Mouse (Mus musculus) large intestine, adult 2 months (tissue): Measurements from ENCODE around the gene Gm498. TPM values are rescaled to one million over a fixed set of nuclear protein-coding genes. Genes with fewer than 3 reads are reported as not detected.

Source experiments
- DNase-seq: peaks from one replicate; pipeline ENCODE4 v3.0.0-alpha.2; 2012; ENCODE audit warnings: low read depth, low spot score
- WGBS: fragments of 180-500 bp; shearing (Covaris S2); methylation state at CpG from one replicate; pipeline ENCODE4 v1.1.7; 2018; 5-methylcytosine and 5-hydroxymethylcytosine counted together
- polyA plus RNA-seq: library from polyadenylated mRNA; depleted of rRNA; stranded (reverse); fragments of >200 nt; gene quantifications from 2 replicates; pipeline ENCODE4 v1.2.3, GENCODE M21; 2012; rRNA removed

The Gm498 gene
- polyA plus RNA-seq, 1 experiment = not detected

GRCm38 (mm10) chr7:143883717-143884116 lies 17.1 kb downstream of the Gm498 start:
- no peak for DNase-seq
- 64% methylated on average over 6 of the region's 6 CpGs for WGBS

- 85% methylated on average over 2 of the region's 2 CpGs for WGBS
- DNase-seq = no peak
These were observed 24.5 kb downstream of the Gm498 start for GRCm38 (mm10) chr7:143891146-143891545.

- DNase-seq = no peak
- WGBS = 63% methylated on average over 2 of the region's 2 CpGs
These were observed 25.7 kb downstream of the Gm498 start for GRCm38 (mm10) chr7:143892361-143892760.

- no peak for DNase-seq
- WGBS = 45% methylated on average over 2 of the region's 2 CpGs
These were observed 34.0 kb downstream of the Gm498 start for GRCm38 (mm10) chr7:143900667-143901066.

- no peak for DNase-seq
- WGBS = 83% methylated on average over 1 of the region's 1 CpGs
These were observed 38.5 kb downstream of the Gm498 start for GRCm38 (mm10) chr7:143905176-143905575.

- WGBS = 86% methylated on average over 3 of the region's 3 CpGs
- no peak for DNase-seq
These were observed 39.0 kb downstream of the Gm498 start for GRCm38 (mm10) chr7:143905606-143906005.

GRCm38 (mm10) chr7:143913611-143914010 lies 47.0 kb downstream of the Gm498 start:
- no peak for DNase-seq
- 75% methylated on average over 8 of the region's 8 CpGs for WGBS

GRCm38 (mm10) chr7:143919031-143919679 lies 52.5 kb downstream of the Gm498 start:
- 20% methylated on average over 3 of the region's 3 CpGs for WGBS
- DNase-seq = no peak

GRCm38 (mm10) chr7:143929899-143930298 lies 63.3 kb downstream of the Gm498 start:
- DNase-seq = no peak
- WGBS = 89% methylated on average over 1 of the region's 1 CpGs

GRCm38 (mm10) chr7:143938647-143939046 lies 72.0 kb downstream of the Gm498 start:
- WGBS = 75% methylated on average over 4 of the region's 4 CpGs
- no peak for DNase-seq

- DNase-seq = no peak
- 50% methylated on average over 3 of the region's 3 CpGs for WGBS
These were observed 72.8 kb downstream of the Gm498 start for GRCm38 (mm10) chr7:143939476-143939875.

- DNase-seq = no peak
- WGBS = 78% methylated on average over 14 of the region's 14 CpGs
These were observed 76.5 kb downstream of the Gm498 start for GRCm38 (mm10) chr7:143942941-143943691.

- no peak for DNase-seq
- 50% methylated on average over 6 of the region's 6 CpGs for WGBS
These were observed 77.9 kb downstream of the Gm498 start for GRCm38 (mm10) chr7:143944421-143944980.

Other genes with a start within 250 kb of the Gm498 start
- 0.37 and 0.52 TPM in 2 replicates for gene Tnfrsf26, start 238.1 kb upstream of the Gm498 start, polyA plus RNA-seq
- 1.2 and 1.3 TPM in 2 replicates for gene Tnfrsf22, start 217.2 kb upstream of the Gm498 start, polyA plus RNA-seq
- 1.1 and 2.5 TPM in 2 replicates for gene Tnfrsf23, start 181.0 kb upstream of the Gm498 start, polyA plus RNA-seq
- gene Osbpl5, start 109.9 kb upstream of the Gm498 start, polyA plus RNA-seq = 30.8 and 31.3 TPM in 2 replicates
- gene Mrgprg, start 99.8 kb upstream of the Gm498 start, polyA plus RNA-seq = not detected in 2 replicates
- gene Mrgpre, start 82.3 kb upstream of the Gm498 start, polyA plus RNA-seq = 1.8 and 2.4 TPM in 2 replicates
- gene Nadsyn1, start 44.0 kb upstream of the Gm498 start, polyA plus RNA-seq = 44.2 and 65.4 TPM in 2 replicates
- gene Dhcr7, start 43.7 kb upstream of the Gm498 start, polyA plus RNA-seq = 105 and 202 TPM in 2 replicates
- 2.3 and 3.8 TPM in 2 replicates for gene Shank2, start 135.1 kb downstream of the Gm498 start, polyA plus RNA-seq